Mouse (Mus musculus): ENCODE measurements at regions not wholly inside any gene's neighbourhood (a gene's known extent, or its start where the extent isn't known, plus 50 kb on each side); places are given as distances from the start of the nearest gene placed in this dataset.

- DNase-seq (ENCODE audit: inconsistent ontology term), result no peak
These were observed 136.5 kb upstream of the Foxn2 start for GRCm38 (mm10) chr17:88303991-88304390.

- DNase-seq (ENCODE audit: inconsistent ontology term), result no peak
These were observed 135.3 kb upstream of the Foxn2 start for GRCm38 (mm10) chr17:88305165-88305564.

GRCm38 (mm10) chr17:88306325-88306724 is 134.2 kb upstream of the Foxn2 start:
- no peak for DNase-seq (ENCODE audit: inconsistent ontology term)

- DNase-seq (ENCODE audit: inconsistent ontology term), result no peak
These were observed 133.4 kb upstream of the Foxn2 start for GRCm38 (mm10) chr17:88307082-88307481.

GRCm38 (mm10) chr17:88307826-88308225 is 132.7 kb upstream of the Foxn2 start:
- DNase-seq (ENCODE audit: inconsistent ontology term), result no peak

GRCm38 (mm10) chr17:88312876-88313275 is 127.6 kb upstream of the Foxn2 start:
- no peak for DNase-seq (ENCODE audit: inconsistent ontology term)

- DNase-seq (ENCODE audit: inconsistent ontology term), result no peak
These were observed 124.1 kb upstream of the Foxn2 start for GRCm38 (mm10) chr17:88316213-88316967.

GRCm38 (mm10) chr17:88317311-88317710 is 123.2 kb upstream of the Foxn2 start:
- DNase-seq (ENCODE audit: inconsistent ontology term), result no peak

GRCm38 (mm10) chr17:88317806-88318205 is 122.7 kb upstream of the Foxn2 start:
- DNase-seq (ENCODE audit: inconsistent ontology term), result no peak

- DNase-seq (ENCODE audit: inconsistent ontology term), result peak; percentile 61
These were observed 122.2 kb upstream of the Foxn2 start for GRCm38 (mm10) chr17:88318207-88318791.

- DNase-seq (ENCODE audit: inconsistent ontology term), result no peak
These were observed 121.6 kb upstream of the Foxn2 start for GRCm38 (mm10) chr17:88318936-88319335.

GRCm38 (mm10) chr17:88320686-88321085 is 119.8 kb upstream of the Foxn2 start:
- DNase-seq (ENCODE audit: inconsistent ontology term), result no peak

GRCm38 (mm10) chr17:88325326-88325909 is 115.1 kb upstream of the Foxn2 start:
- DNase-seq (ENCODE audit: inconsistent ontology term), result peak; percentile 21

- DNase-seq (ENCODE audit: inconsistent ontology term), result peak; percentile 86
These were observed 114.4 kb upstream of the Foxn2 start for GRCm38 (mm10) chr17:88325910-88326739.

- DNase-seq (ENCODE audit: inconsistent ontology term), result no peak
These were observed 113.8 kb upstream of the Foxn2 start for GRCm38 (mm10) chr17:88326740-88327123.

GRCm38 (mm10) chr17:88327791-88328190 is 112.7 kb upstream of the Foxn2 start:
- DNase-seq (ENCODE audit: inconsistent ontology term), result no peak

GRCm38 (mm10) chr17:88328807-88329206 is 111.7 kb upstream of the Foxn2 start:
- DNase-seq (ENCODE audit: inconsistent ontology term), result no peak

GRCm38 (mm10) chr17:88329715-88330114 is 110.8 kb upstream of the Foxn2 start:
- DNase-seq (ENCODE audit: inconsistent ontology term), result peak; percentile 75

- DNase-seq (ENCODE audit: inconsistent ontology term), result no peak
These were observed 110.4 kb upstream of the Foxn2 start for GRCm38 (mm10) chr17:88330129-88330528.

- DNase-seq (ENCODE audit: inconsistent ontology term), result no peak
These were observed 106.7 kb upstream of the Foxn2 start for GRCm38 (mm10) chr17:88333816-88334215.

GRCm38 (mm10) chr17:88335271-88335670 is 105.2 kb upstream of the Foxn2 start:
- DNase-seq (ENCODE audit: inconsistent ontology term), result no peak

GRCm38 (mm10) chr17:88336140-88336769 is 104.3 kb upstream of the Foxn2 start:
- no peak for DNase-seq (ENCODE audit: inconsistent ontology term)
